Mouse (Mus musculus) liver, embryonic 15.5 days (tissue): ENCODE results near the gene Sec61a1. TPM values are rescaled to one million over a fixed set of nuclear protein-coding genes. Genes with fewer than 3 reads are reported as not detected.

Experiments used
- ATAC-seq: fragments of 200-750 bp; cut with Nextera tagmentation; 2 replicates; pipeline ENCODE4 v1.8.0; 2017; ENCODE audit warnings: moderate number of reproducible peaks, mild to moderate bottlenecking, moderate library complexity; ENCODE audit not compliant: insufficient read depth
- H3K27ac ChIP-seq: fragments of 300-500 bp; sonication (generic); replicated peaks from 2 replicates; pipeline ENCODE4 v1.5.1; 2015; ENCODE audit warnings: mild to moderate bottlenecking, inconsistent platforms
- H3K27me3 ChIP-seq: fragments of 300-500 bp; sonication (generic); 2 replicates; pipeline ENCODE4 v1.6.1; 2015; ENCODE audit warnings: mild to moderate bottlenecking, inconsistent platforms
- H3K36me3 ChIP-seq: fragments of 300-500 bp; sonication (generic); replicated peaks from 2 replicates; pipeline ENCODE4 v1.6.1; 2015; ENCODE audit warnings: moderate library complexity, mild to moderate bottlenecking, inconsistent platforms
- H3K4me1 ChIP-seq: fragments of 300-500 bp; sonication (generic); replicated peaks from 2 replicates; pipeline ENCODE4 v1.6.1; 2015; ENCODE audit warnings: inconsistent platforms
- H3K4me2 ChIP-seq: fragments of 300-500 bp; sonication (generic); 2 replicates; pipeline ENCODE4 v1.6.1; 2015; ENCODE audit warnings: moderate library complexity, mild to moderate bottlenecking, inconsistent platforms
- H3K4me3 ChIP-seq: fragments of 300-500 bp; sonication (generic); replicated peaks from 2 replicates; pipeline ENCODE4 v1.5.1; 2015; ENCODE audit warnings: mild to moderate bottlenecking, inconsistent platforms
- H3K9ac ChIP-seq: fragments of 300-500 bp; sonication (generic); 2 replicates; pipeline ENCODE4 v1.6.1; 2015; ENCODE audit warnings: moderate library complexity, mild to moderate bottlenecking, inconsistent platforms
- H3K9me3 ChIP-seq: fragments of 300-500 bp; sonication (generic); replicated peaks from 2 replicates; pipeline ENCODE4 v1.6.1; 2016; ENCODE audit warnings: inconsistent platforms
- WGBS: fragments of 180-500 bp; shearing (Covaris S2); methylation state at CpG from one replicate; pipeline ENCODE4 v1.1.7; 2015; ENCODE audit warnings: mixed read lengths; ENCODE audit not compliant: insufficient replicate concordance; 5-methylcytosine and 5-hydroxymethylcytosine counted together
- polyA plus RNA-seq: library from polyadenylated mRNA; unstranded; fragments of >200 nt; fragmentation: Nextera tagmentation; extraction: Ambion mirVana; gene quantifications from 2 replicates; pipeline ENCODE4 v1.2.1, GENCODE M21; 2015

Sec61a1 gene
- polyA plus RNA-seq, 1 experiment from 2014 or later: 123 TPM

DNA sequence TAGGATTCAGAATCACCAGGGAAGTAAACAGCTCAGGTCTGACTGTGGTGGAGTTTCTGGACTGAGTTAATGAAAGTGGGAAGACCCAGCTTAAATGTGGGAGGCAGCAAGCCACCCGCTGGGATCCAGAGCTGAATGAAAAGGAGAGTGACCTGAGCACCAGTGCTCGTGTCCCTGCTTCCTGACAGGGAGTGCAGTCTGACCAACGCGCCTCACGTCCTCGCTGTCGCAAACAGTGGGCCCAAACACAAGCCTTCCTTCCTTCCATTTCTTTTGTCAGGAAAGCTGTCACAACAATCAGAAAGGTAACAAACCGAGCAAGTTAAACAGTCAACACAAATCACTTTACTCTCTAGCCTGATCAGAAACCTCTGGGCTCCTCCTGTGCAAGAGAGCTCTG, 2.7 kb downstream of the Sec61a1 start:
- ATAC-seq: no peak
- no peaks in the 10 kb centered on the region for H3K27me3 ChIP-seq
- 77% methylated on average over 8 of the region's 8 CpGs for WGBS
- H3K4me2 ChIP-seq: 0 out of 2 replicates have a peak overlapping the region, but pooled peaks have one; percentile 23
- H3K4me3 ChIP-seq: no peak overlapping the region
- no peaks in the 10 kb centered on the region for H3K9me3 ChIP-seq
- peaks cover 39% of the 10 kb centered on the region for H3K4me1 ChIP-seq
- no peak overlapping the region for H3K27ac ChIP-seq
- H3K9ac ChIP-seq: no peak overlapping the region
- H3K36me3 ChIP-seq: peaks cover 58% of the 10 kb centered on the region

DNA sequence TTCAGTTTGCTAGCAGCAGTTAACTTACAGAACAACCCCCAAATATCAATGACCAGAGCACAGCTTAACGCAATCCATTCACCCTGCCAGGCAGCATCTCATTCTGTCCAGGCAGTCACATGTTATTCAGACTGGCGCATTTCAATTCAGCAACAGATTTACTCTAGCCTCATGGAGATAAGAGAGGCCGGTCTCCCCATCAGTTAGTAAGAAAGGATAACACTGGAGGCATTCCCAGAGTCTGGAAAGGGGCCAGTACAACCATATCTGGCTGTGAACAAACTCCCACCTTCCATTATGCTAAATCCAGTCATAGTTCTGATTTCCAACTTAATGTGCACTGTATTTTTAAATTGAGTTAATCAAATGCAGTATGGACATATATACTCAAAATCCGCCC, 4.2 kb downstream of the Sec61a1 start:
- Histone ChIP-seq H3K27ac (no peak overlapping the region), H3K4me2 (no peak overlapping the region), H3K27me3 (no peaks in the 10 kb centered on the region), H3K4me1 (peaks cover 37% of the 10 kb centered on the region), H3K4me3 (no peak overlapping the region), H3K9ac (no peak overlapping the region), H3K36me3 (peaks cover 73% of the 10 kb centered on the region), H3K9me3 (no peaks in the 10 kb centered on the region)
- ATAC-seq: no peak
- WGBS: 76% methylated on average over 4 of the region's 4 CpGs

- Histone ChIP-seq H3K27me3 (no peaks in the 10 kb centered on the region), H3K9ac (no peak overlapping the region), H3K4me1 (peaks cover 31% of the 10 kb centered on the region), H3K36me3 (peaks cover 78% of the 10 kb centered on the region), H3K9me3 (no peaks in the 10 kb centered on the region), H3K4me3 (no peak overlapping the region), H3K4me2 (no peak overlapping the region), H3K27ac (no peak overlapping the region)
- ATAC-seq: no peak
- WGBS: 76% methylated on average over 8 of the region's 8 CpGs
Measured at GRCm38 (mm10) chr6:88513984-88514383, 4.7 kb downstream of the Sec61a1 start.

DNA sequence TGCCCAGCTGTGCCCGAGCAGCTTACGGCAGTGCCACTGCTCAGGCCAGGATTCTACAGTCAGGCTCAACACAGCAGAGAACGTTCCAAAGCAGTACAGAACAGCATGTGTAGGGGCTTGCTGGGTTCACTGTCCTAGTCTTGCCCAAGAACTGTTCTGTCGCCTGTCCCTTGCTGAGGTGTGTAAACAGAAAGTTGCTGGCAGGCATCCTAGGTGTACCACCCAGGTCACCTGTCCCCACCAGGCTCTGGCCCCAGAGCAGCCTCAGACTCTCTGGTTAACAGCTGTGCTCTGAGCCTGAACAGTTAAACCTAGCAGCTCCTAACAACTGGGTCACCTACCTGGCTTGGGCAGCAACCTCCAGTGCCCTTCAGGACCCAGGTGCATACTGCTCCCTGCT, 15.7 kb downstream of the Sec61a1 start:
- ATAC-seq: peak; percentile 16
- 69% methylated on average over 4 of the region's 4 CpGs for WGBS
- Histone ChIP-seq H3K4me3 (no peak overlapping the region), H3K4me2 (peak overlapping the region; percentile 67; the same call in 1 of the 2 replicates), H3K27ac (peak overlapping the region; percentile 94), H3K9ac (0 out of 2 replicates have a peak overlapping the region, but pooled peaks have one; percentile 12), H3K4me1 (peaks cover 58% of the 10 kb centered on the region), H3K9me3 (no peaks in the 10 kb centered on the region), H3K36me3 (peaks cover 64% of the 10 kb centered on the region), H3K27me3 (no peaks in the 10 kb centered on the region)

GRCm38 (mm10) chr6:88502030-88502970, 16.4 kb downstream of the Sec61a1 start:
- H3K4me1 ChIP-seq: peaks cover 58% of the 10 kb centered on the region
- H3K4me3 ChIP-seq: peak overlapping the region; percentile 22
- H3K9me3 ChIP-seq: no peaks in the 10 kb centered on the region
- ATAC-seq: peak; percentile 66
- H3K9ac ChIP-seq: peak overlapping the region; percentile 48
- no peaks in the 10 kb centered on the region for H3K27me3 ChIP-seq
- H3K4me2 ChIP-seq: peak overlapping the region; percentile 67
- peaks cover 64% of the 10 kb centered on the region for H3K36me3 ChIP-seq
- WGBS: 18% methylated on average over 13 of the region's 13 CpGs
- H3K27ac ChIP-seq: peak overlapping the region; percentile 94

DNA sequence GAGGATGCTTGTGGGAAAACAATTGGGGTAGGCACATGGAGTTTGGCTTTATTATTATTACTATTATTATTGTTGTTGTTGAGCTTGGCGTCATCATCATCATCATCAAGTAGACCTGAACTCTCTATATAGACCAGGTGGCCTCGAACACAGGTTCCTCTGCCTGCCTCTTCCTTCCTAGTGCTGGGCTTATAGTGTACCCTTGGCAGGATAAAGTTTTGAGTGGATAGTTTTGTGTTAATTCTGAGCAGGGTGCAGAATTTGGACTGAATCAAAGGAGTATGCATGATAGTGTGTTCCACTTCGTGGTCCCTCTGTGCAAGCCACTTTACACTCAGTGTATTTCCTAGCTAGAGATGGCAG, 18.3 kb downstream of the Sec61a1 start:
- no peaks in the 10 kb centered on the region for H3K9me3 ChIP-seq
- 10% methylated on average over 3 of the region's 3 CpGs for WGBS
- no peaks in the 10 kb centered on the region for H3K27me3 ChIP-seq
- peaks cover 64% of the 10 kb centered on the region for H3K4me1 ChIP-seq
- H3K4me2 ChIP-seq: peak overlapping the region; percentile 97
- peak overlapping the region; percentile 64 for H3K4me3 ChIP-seq
- peaks cover 55% of the 10 kb centered on the region for H3K36me3 ChIP-seq
- H3K9ac ChIP-seq: peak overlapping the region; percentile 65
- H3K27ac ChIP-seq: peak overlapping the region; percentile 94
- no peak for ATAC-seq

GRCm38 (mm10) chr6:88499481-88500404, 19.0 kb downstream of the Sec61a1 start:
- Histone ChIP-seq H3K9ac (peak overlapping the region; percentile 65), H3K27ac (peak overlapping the region; percentile 94), H3K36me3 (peaks cover 49% of the 10 kb centered on the region), H3K27me3 (no peaks in the 10 kb centered on the region), H3K4me1 (peaks cover 66% of the 10 kb centered on the region), H3K9me3 (no peaks in the 10 kb centered on the region), H3K4me2 (peak overlapping the region; percentile 97), H3K4me3 (peak overlapping the region; percentile 64)
- WGBS: 3% methylated on average over 76 of the region's 76 CpGs
- ATAC-seq: peak; percentile 56

GRCm38 (mm10) chr6:88493712-88494111, 25.0 kb downstream of the Sec61a1 start:
- H3K4me2 ChIP-seq: no peak overlapping the region
- 78% methylated on average over 6 of the region's 6 CpGs for WGBS
- no peaks in the 10 kb centered on the region for H3K27me3 ChIP-seq
- no peak overlapping the region for H3K4me3 ChIP-seq
- ATAC-seq: no peak
- H3K9ac ChIP-seq: no peak overlapping the region
- H3K9me3 ChIP-seq: no peaks in the 10 kb centered on the region
- peaks cover 67% of the 10 kb centered on the region for H3K36me3 ChIP-seq
- H3K27ac ChIP-seq: 0 out of 2 replicates have a peak overlapping the region, but pooled peaks have one; percentile 24
- H3K4me1 ChIP-seq: peaks cover 11% of the 10 kb centered on the region

GRCm38 (mm10) chr6:88490629-88491354, 27.9 kb downstream of the Sec61a1 start:
- Histone ChIP-seq H3K9me3 (no peaks in the 10 kb centered on the region), H3K27me3 (no peaks in the 10 kb centered on the region), H3K4me3 (no peak overlapping the region), H3K9ac (no peak overlapping the region), H3K4me2 (no peak overlapping the region), H3K4me1 (peaks cover 9% of the 10 kb centered on the region), H3K36me3 (peaks cover 69% of the 10 kb centered on the region), H3K27ac (no peak overlapping the region)
- ATAC-seq: no peak
- 82% methylated on average over 12 of the region's 12 CpGs for WGBS

GRCm38 (mm10) chr6:88489834-88490233, 28.9 kb downstream of the Sec61a1 start:
- Histone ChIP-seq H3K27ac (no peak overlapping the region), H3K4me1 (peaks cover 9% of the 10 kb centered on the region), H3K27me3 (no peaks in the 10 kb centered on the region), H3K4me2 (no peak overlapping the region), H3K9ac (no peak overlapping the region), H3K9me3 (no peaks in the 10 kb centered on the region), H3K36me3 (peaks cover 79% of the 10 kb centered on the region), H3K4me3 (no peak overlapping the region)
- ATAC-seq: no peak
- 74% methylated on average over 6 of the region's 6 CpGs for WGBS
